Mouse (Mus musculus) yolk sac, embryonic 10.5 days (tissue): Measurements from ENCODE around the gene Sult2a8.
"Not testable (repeated sequence)": the region's sequence is repeated elsewhere in the genome, so short reads cannot be mapped to it uniquely, and the experiment has no call there.

Experiments used
- DNase-seq: peaks from one replicate; pipeline ENCODE4 v3.0.0-alpha.2; 2017; ENCODE audit warnings: low spot score

The Sult2a8 gene

GRCm38 (mm10) chr7:14446534-14446933 is at the start of gene Sult2a8:
Sult2a8 (minus strand) TSS chr7:14446769.
- DNase-seq = no peak

GRCm38 (mm10) chr7:14494130-14494529 is 47.6 kb upstream of the Sult2a8 start, which contains the start of gene Sult2a7:
Sult2a7 (minus strand) TSS chr7:14494230.
- DNase-seq = no peak

- no peak for DNase-seq
These were observed 46.3 kb upstream of the Sult2a8 start for GRCm38 (mm10) chr7:14492886-14493285.

GRCm38 (mm10) chr7:14439581-14439980 is 7.0 kb downstream of the Sult2a8 start:
- no peak for DNase-seq

GRCm38 (mm10) chr7:14438484-14438883 is 8.1 kb downstream of the Sult2a8 start:
- DNase-seq = no peak

GRCm38 (mm10) chr7:14438029-14438428 is 8.5 kb downstream of the Sult2a8 start:
- DNase-seq = no peak

GRCm38 (mm10) chr7:14399363-14399762 is 47.2 kb downstream of the Sult2a8 start:
- DNase-seq = not testable (repeated sequence)

- DNase-seq = no peak
These were observed 50.1 kb downstream of the Sult2a8 start for GRCm38 (mm10) chr7:14396462-14396861.
